Mouse (Mus musculus) CH12F3 (cell line): ENCODE results near the gene Cenpm.

Experiments used
- in situ Hi-C: fragments of 300-500 bp; cut with MboI; formaldehyde crosslinking; loops from 2 replicates; pipeline ENCODE4 v1.14.3; 2020; ENCODE audit warnings: low sequenced_read_pairs

Cenpm gene

GRCm38 (mm10) chr15:82216142-82216827, 28.3 kb downstream of the Cenpm start:
- in situ Hi-C loops: no loop called here

DNA sequence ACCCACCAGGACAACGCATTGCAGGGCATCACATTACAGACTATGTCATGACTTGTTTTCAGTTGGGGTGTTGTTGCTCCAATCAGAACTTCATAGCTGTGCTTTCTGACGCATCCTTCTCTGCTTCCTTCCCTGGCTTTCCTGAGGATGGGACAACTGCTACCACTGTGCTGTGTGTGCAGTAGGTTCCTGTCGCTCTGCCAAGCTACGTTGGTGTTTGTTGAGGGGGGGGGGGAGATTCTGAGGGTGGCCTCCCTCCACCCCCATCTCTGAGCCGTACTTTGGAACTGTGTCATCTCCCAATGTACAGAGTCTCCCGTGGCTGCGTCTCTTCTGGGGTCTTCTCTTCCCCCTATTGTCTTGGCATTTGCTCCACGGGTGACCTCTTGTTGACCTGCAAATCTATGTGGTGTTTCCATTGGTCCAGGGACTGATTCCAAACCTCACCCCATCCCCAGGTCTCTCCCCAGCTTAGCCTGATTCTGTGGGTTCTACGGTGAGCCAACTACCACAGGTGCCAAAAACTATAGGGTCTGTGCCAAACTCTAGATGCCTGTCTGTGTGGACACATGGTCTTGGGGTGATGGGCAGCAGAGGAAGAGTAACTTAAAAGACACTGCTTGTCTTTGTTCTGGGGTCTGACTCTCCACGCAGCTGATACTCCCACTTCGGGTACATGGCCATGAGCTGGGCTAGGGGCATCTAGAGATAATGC, 29.1 kb downstream of the Cenpm start:
- in situ Hi-C loops: no loop called here

DNA sequence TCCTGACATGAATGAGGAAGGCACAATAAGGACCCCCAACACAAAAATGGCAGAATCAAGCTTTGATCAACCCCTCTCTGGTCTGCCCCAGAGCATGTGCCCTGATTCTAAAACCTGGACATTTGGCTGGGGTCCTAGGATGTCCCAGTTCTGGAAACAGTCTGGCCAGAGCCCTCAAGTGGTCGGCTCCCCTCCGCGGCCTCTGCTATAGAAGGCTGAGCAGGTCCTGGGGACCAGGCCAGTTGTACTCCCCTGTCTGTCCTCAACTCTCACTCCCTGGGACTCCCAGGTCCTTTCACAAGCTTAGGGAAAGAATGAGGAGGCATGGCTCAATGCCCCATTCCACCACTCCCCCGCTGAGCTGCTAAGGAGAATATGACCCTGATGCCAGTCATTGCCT, 31.3 kb downstream of the Cenpm start:
- in situ Hi-C loops: no loop called here

DNA sequence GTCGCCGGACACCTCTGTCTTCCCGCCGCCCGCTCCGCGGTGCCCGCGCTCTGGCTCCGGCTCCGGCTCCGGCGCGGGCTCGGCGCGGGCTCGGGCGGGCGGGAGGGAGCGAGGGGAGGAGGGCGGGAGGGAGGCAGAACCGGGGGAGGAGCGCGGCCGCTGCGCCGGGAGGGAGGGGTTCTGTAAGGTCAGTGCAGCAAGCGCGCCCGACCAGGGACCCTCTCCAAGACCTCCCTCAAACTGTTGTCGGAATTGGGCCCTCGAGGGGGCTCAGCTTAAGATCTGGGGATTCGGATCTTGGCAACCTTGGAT, 31.8 kb downstream of the Cenpm start, which contains the start of gene Shisa8:
Gene Shisa8, minus strand, starts transcription at position 64 of the 312 bp plus-strand sequence.
- in situ Hi-C loops: no loop called here

DNA sequence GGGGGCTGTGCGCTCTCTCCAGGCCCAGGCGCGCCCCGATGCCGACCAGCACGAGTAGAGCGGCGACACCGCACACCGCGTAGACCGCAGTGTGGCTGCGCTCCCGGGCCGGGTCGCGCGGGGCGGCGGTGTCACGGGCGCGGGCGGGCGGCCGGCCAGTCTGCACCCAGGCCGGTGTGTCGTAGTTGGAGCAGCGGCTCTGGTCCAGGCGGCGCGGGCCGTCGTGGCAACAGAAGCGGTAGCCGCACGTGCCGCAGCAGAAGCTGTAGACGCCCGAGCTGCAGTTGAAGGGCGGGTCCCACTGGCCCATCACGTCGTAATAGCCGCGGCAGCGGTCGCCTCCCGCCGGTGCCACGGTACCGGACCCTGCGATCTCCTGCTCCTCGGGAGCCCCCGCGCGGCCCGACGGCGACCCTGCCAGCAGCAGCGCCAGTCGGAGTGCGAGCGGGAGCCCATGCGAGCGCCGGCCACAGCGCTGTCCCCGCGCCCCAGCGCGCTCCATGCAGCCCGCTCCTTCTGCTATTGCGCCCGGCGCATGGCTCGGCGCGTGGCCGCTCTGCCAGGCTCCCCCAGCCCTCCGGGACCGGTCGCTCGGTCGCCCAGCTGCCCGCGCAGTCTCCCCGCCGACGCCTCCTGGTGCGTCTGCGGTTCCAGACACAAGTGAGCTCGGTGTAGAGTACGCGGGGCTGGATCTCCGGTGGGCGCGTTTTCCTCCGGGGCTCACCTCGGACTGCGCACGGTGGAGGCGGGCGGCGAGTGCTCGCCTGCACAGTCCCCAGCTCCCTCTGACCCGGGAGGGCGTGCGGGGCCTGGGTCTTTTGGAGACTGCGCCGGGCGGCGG, 32.4 kb downstream of the Cenpm start:
- in situ Hi-C loops: no loop called here

DNA sequence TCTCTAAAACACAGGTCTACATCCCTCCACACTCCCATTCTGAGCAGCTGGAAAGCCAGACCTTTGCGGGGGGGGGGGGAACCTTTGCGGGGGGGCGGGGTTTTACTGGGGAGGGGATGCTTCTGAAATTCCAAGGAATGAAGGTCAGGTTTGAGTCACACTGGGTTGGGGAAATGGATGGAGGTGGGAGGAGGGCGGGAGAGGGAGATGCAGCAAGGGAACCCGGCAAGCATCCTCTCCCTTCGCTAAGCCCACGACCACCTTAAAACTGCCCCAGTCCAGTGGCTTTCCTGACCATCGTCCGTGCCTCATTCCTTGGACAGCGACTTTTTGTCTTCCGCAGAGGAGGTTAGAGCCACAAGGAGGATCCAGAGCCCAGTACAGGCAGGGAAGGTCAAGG, 33.3 kb downstream of the Cenpm start:
- in situ Hi-C loops: no loop called here

DNA sequence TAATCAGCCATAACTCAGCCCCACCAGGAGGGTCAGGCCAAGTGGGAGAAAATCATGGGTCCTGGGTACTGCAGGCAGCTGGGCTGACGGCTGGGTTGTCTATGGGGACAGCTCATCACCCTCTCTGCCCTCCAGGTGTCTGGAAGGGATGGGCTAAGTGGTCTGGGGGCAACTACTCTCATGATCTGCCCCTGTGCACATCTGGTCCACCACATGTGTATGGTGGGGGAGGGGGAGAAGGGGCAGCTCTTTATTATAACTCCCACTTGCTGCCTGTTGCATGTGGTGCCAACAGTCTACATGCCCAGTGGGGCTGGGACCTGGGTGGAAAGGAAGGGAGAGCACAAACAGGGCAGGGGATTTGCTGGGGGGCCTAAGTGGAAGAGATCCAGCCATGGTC, 33.7 kb downstream of the Cenpm start:
- in situ Hi-C loops: no loop called here

DNA sequence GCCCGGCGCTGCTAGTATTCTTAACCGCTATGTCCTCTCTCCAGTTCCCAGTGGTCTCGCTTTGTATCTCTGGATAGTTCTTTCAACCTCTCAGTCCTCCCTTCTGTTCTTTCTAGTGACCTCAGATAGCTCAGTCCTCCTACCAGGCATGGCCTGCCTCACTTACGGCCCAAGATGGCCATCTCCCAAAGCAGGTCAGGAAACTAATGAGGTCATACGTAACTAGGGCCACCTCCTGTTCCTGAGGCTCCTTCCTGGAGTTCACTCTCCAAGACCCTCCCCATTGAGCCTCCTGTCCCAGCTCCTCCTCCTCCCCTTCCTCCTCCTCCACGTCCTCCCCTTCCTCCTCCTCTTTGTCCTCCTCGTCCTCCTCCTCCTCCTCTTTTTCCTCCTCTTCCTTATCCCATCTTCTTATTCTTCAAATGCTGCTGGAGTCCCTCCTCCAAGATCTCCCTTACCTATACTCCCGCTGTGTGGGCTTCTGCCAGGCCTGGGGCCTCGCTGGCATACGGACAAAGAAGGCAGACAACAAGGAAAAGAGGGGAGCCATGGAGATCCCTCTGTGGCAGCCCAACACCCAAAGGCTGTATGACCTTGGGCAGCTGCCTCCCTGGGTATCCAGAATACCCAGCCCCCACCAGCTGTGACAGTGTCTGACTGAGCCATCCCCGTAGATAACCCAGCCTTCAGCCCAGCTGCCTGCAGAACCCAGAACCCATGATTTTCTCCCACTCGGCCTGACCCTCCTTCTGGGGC, 35.1 kb downstream of the Cenpm start:
- in situ Hi-C loops: no loop called here

GRCm38 (mm10) chr15:82208307-82208706, 36.2 kb downstream of the Cenpm start:
- in situ Hi-C loops: no loop called here

DNA sequence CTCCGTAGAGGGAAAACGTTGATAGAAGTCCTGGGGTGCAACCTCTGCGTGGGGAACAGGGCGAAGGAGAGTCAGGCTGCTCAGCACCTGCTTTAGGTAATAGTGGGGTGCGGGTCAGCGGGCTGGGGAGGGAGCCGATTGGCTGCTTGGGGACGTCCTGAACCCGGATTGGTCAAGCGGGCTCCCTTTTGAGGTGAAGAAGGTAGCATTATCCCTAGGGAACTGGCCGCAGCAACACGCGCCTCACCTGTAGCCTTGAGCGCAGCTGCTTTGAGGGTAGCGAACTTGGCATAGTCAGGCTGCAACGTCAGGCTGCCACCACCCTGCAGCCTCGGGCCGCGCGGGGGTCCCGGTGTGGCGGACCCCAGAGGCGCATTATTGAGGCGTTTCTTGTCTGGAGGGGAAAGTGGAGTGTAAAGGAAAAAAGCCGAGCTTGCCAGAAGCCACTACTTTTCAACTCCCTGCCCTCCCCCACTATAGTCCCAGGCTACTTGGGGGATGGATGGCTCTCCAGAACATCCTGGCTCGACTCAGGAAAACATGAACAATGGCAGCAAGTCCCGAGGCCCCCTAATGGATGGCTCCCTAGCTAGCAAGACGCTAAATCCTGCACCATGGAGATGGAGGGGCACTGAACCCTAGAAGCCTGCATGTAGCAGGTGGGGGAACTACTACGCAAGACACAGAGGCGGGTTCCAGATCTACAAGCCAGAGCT, 36.9 kb downstream of the Cenpm start:
- in situ Hi-C loops: no loop called here

DNA sequence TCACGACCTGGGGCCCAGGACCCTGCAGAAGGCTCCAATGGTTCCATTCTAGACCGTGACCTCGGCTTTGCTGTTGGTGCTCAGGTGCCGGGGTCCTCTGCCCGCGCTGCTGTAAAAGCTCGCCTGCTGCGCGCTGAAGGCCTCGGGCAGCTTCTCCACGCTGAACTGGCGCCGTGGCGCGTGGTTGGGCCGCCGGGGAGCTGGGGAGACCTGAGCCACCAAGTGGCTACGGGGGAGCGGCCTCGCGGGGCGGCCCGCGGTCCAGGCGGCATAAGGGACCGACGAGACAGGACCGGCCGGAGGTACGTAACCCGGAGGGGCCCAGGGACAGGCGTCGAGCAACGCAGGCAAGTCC, 37.5 kb downstream of the Cenpm start:
- in situ Hi-C loops: no loop called here

GRCm38 (mm10) chr15:82206365-82207104, 38.0 kb downstream of the Cenpm start:
- in situ Hi-C loops: no loop called here

DNA sequence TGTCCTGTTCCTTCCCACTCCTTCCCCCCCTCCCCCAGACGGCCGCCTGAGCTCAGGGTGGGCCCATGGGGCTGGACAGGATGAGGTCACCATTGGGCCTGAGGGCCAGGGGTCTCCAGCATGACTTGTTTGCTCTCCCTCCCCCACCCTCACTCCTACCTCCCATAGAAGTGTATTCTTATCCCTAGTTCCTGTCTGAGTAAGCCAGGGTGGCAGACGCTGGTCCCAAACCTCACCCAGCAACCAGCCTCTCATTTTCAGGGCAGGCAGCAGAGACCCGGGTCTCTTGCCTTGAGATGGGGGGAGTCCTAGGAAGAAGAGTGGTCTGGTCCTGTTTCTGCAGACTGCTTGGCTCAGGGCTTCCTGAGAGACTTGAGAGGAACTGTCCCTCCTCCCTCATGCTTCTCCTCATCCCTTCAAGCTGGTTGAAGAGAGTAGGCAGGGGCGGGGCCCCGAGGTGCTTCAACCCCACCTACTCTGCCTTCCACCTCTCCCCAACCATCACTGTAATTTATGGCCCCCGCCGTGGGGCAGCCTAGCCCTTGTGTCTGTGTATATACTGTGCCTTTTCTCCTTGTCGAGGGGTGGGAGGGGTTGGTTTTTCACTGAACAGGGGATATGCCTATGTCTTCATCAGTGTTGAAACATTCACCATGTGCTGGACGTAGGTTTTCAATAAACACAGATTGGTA, 39.7 kb downstream of the Cenpm start:
- in situ Hi-C loops: no loop called here

GRCm38 (mm10) chr15:82203611-82204351, 40.8 kb downstream of the Cenpm start:
- in situ Hi-C loops: no loop called here

GRCm38 (mm10) chr15:82203090-82203489, 41.5 kb downstream of the Cenpm start:
- in situ Hi-C loops: no loop called here

- in situ Hi-C loops: no loop called here
These were observed 42.5 kb downstream of the Cenpm start for GRCm38 (mm10) chr15:82202086-82202485.

DNA sequence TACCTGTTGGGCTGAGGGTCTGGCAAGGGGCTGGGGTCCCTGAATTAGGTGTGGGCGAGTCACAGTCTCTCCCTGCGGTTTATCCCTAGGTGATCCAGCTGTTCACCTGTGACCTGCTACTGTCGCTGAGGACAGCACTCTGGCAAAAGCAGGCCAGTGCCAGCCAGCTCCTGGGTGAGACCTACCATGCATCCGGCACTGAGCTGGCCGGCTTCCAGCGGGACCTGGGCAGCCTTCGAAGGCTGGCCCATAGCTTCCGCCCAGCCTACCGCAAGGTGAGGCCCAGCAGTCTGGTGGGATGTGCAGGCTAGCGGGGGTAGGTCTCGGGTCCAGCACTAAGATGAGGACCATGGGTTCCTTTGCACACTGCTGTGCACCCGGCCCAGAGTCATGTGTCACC, 45.0 kb downstream of the Cenpm start:
- in situ Hi-C loops: no loop called here

- in situ Hi-C loops: no loop called here
These were observed 46.2 kb downstream of the Cenpm start for GRCm38 (mm10) chr15:82198342-82198741.

- in situ Hi-C loops: no loop called here
These were observed 46.6 kb downstream of the Cenpm start for GRCm38 (mm10) chr15:82197937-82198336.
